In the genomic region with DNA sequence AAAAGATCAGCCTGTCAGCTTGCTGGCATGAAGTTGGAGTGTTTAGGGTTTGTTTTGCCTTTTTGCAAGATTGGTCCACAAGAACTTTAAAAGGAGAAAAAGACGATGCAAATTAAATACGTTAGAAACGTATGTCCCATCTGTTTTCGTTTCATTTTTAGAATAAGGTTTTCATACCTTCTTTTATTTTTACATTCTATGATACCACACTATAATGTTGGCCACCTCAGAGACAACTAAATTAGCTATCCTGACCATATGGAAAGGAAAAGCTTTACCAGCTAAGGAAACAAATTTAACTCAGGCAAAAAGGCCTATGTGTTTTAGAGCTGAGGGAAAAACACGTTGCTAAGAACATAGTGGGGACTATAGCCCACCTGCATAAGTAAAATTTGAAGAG, we compare ENCODE assay signal across 29 mouse cellular contexts.
DNase-seq lines count a peak whose midpoint lies in the region; ATAC-seq lines count a peak whose summit lies in the region.
"Had no signal": no experiment of that assay in that cellular context is flagged by ENCODE, and none has a peak within 500 bp of the region (broad histone marks: within the 10 kb centered on the region; RNA-seq: fewer than 3 reads in every experiment).

No protein-coding gene starts in this region.

- H3K9me3 ChIP-seq in forebrain, embryonic 14.5 days (replicated peaks; ENCODE audit: control insufficient read depth, low read length): no peaks in the 10 kb centered on the region
- H3K9me3 ChIP-seq in forebrain, embryonic 13.5 days (replicated peaks): no peaks in the 10 kb centered on the region
- H3K9me3 ChIP-seq: embryonic facial prominence, embryonic 10.5 days; embryonic facial prominence, embryonic 13.5 days; forebrain, embryonic 12.5 days; heart, embryonic 12.5 days; heart, embryonic 15.5 days; hindbrain, embryonic 10.5 days; hindbrain, embryonic 13.5 days had no signal

- H3K4me2 ChIP-seq in forebrain, embryonic 14.5 days (ENCODE audit: low read length): no peak overlapping the region
- H3K4me2 ChIP-seq in forebrain, embryonic 13.5 days: no peak overlapping the region
- H3K4me2 ChIP-seq: embryonic facial prominence, embryonic 13.5 days; forebrain, embryonic 12.5 days; heart, embryonic 12.5 days; heart, embryonic 15.5 days; hindbrain, embryonic 13.5 days had no signal

- peaks cover 3% of the 10 kb centered on the region for H3K4me1 ChIP-seq in forebrain, embryonic 14.5 days (ENCODE audit: control insufficient read depth, insufficient read depth, low read length)
- H3K4me1 ChIP-seq in forebrain, embryonic 13.5 days: no peaks in the 10 kb centered on the region
- H3K4me1 ChIP-seq: embryonic facial prominence, embryonic 10.5 days; embryonic facial prominence, embryonic 13.5 days; forebrain, embryonic 12.5 days; heart, embryonic 12.5 days; heart, embryonic 15.5 days; hindbrain, embryonic 10.5 days had no signal

- no peak overlapping the region for H3K4me3 ChIP-seq in forebrain, embryonic 14.5 days (ENCODE audit: low read depth, low read length)
- H3K4me3 ChIP-seq in forebrain, embryonic 13.5 days: no peak overlapping the region
- H3K4me3 ChIP-seq: embryonic facial prominence, embryonic 10.5 days; embryonic facial prominence, embryonic 13.5 days; erythroblast, embryonic 14.5 days; forebrain, embryonic 12.5 days; heart, embryonic 12.5 days; heart, embryonic 15.5 days; hindbrain, embryonic 10.5 days; hindbrain, embryonic 13.5 days had no signal

- H3K27me3 ChIP-seq in forebrain, embryonic 14.5 days (replicated peaks; ENCODE audit: control insufficient read depth, insufficient read depth, low read length): no peaks in the 10 kb centered on the region
- H3K27me3 ChIP-seq in forebrain, embryonic 13.5 days: no peaks in the 10 kb centered on the region
- H3K27me3 ChIP-seq: embryonic facial prominence, embryonic 13.5 days; forebrain, embryonic 12.5 days; heart, embryonic 12.5 days; heart, embryonic 15.5 days; hindbrain, embryonic 13.5 days had no signal

- no peak for ATAC-seq in forebrain, embryonic 14.5 days
- ATAC-seq in forebrain, embryonic 13.5 days: no peak
- ATAC-seq: activated CD4-positive, CD25-positive, alpha-beta regulatory T cell, adult 4 months; forebrain, postnatal 0 days; hindbrain, embryonic 16.5 days had no signal

- 75% methylated on average over 5 of the region's 5 CpGs for WGBS in forebrain, embryonic 14.5 days
- 90% methylated on average over 5 of the region's 5 CpGs for WGBS in forebrain, embryonic 13.5 days

- H3K9ac ChIP-seq in forebrain, embryonic 14.5 days (ENCODE audit: low read length): no peak overlapping the region
- H3K9ac ChIP-seq in forebrain, embryonic 13.5 days: no peak overlapping the region
- H3K9ac ChIP-seq: embryonic facial prominence, embryonic 13.5 days; forebrain, embryonic 12.5 days; forebrain, postnatal 0 days; heart, embryonic 12.5 days; heart, embryonic 15.5 days; hindbrain, embryonic 13.5 days had no signal

- DNase-seq in forebrain, embryonic 14.5 days (ENCODE audit: low spot score): peak; percentile 22
- DNase-seq in left cerebral cortex, adult 11 months (ENCODE audit: low spot score): peak; percentile 24
- no peak for DNase-seq in left cerebral cortex, adult 18-20 months (ENCODE audit: low spot score in 2 of 2)
- peak; percentile 67 for DNase-seq in brain, adult 2 months (ENCODE audit: low read depth, low spot score)
- peak; percentile 78 for DNase-seq in telencephalon, adult 2 months (ENCODE audit: low read depth, low spot score)
- no peak for DNase-seq in spleen, postnatal 14 days (ENCODE audit: low spot score in 2 of 2)
- DNase-seq: adrenal gland, adult 8-10 months; adrenal gland, postnatal 25 days; cerebellum, adult 11 months; cerebellum, adult 2 months; cerebellum, adult 9-11 months; cerebellum, postnatal 25 days; embryo, embryonic 11 days; forebrain, postnatal 0 days; gastrocnemius, postnatal 25 days; heart, adult 18-20 months; heart, postnatal 10 days; heart, postnatal 36 days had no signal

- H3K27ac ChIP-seq in forebrain, embryonic 14.5 days (ENCODE audit: low read depth, low read length): no peak overlapping the region
- no peak overlapping the region for H3K27ac ChIP-seq in forebrain, embryonic 13.5 days
- H3K27ac ChIP-seq: embryonic facial prominence, embryonic 10.5 days; embryonic facial prominence, embryonic 13.5 days; forebrain, embryonic 12.5 days; heart, embryonic 15.5 days; hindbrain, embryonic 10.5 days; hindbrain, embryonic 13.5 days had no signal

- no peaks in the 10 kb centered on the region for H3K36me3 ChIP-seq in forebrain, embryonic 14.5 days (ENCODE audit: control insufficient read depth, insufficient read depth, low read length)
- no peaks in the 10 kb centered on the region for H3K36me3 ChIP-seq in forebrain, embryonic 13.5 days (ENCODE audit: poor library complexity, severe bottlenecking)
- H3K36me3 ChIP-seq: embryonic facial prominence, embryonic 10.5 days; embryonic facial prominence, embryonic 13.5 days; forebrain, embryonic 12.5 days; heart, embryonic 12.5 days; heart, embryonic 15.5 days; hindbrain, embryonic 10.5 days; hindbrain, embryonic 13.5 days had no signal

Comparison
In these comparisons a context has a peak if more than half of its experiments do, and no peak if none do; other contexts are left out.
1. DNase-seq: peak in forebrain, embryonic 14.5 days (single experiment), left cerebral cortex, adult 11 months (single experiment), brain, adult 2 months (single experiment) and telencephalon, adult 2 months (single experiment); none in left cerebral cortex, adult 18-20 months (0 of 2) and spleen, postnatal 14 days (0 of 2).